In the genomic region with DNA sequence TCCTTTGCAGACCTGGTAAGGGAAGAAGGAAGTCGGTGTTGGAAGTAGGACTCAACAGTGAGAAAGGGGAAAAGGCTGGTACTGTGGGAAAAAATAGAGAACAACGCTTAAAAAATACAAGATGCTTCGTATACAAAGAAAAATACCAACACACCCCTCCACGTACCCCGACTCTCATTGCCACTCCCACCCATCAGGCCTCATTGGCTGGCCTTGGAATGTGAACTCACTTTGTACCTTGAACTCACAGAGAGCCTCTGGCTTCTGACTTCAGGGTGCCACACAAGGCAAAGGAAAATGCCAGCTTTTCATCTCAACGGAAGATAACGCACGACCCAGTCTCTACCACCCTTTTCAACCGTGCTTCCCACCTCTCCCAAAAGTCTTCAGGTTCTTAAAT, we compare ENCODE assay signal across 8 mouse cellular contexts. TPM values are rescaled to one million over a fixed set of nuclear protein-coding genes. Genes with fewer than 3 reads are reported as not detected.
DNase-seq lines count a peak whose midpoint lies in the region; ATAC-seq and TF ChIP-seq lines count a peak whose summit lies in the region.

No protein-coding gene starts in this region.

- 23% methylated on average over 9 of the region's 9 CpGs for WGBS in kidney, embryonic 14.5 days
- 21% methylated on average over 9 of the region's 9 CpGs for WGBS in embryonic facial prominence, embryonic 10.5 days
- 20% methylated on average over 9 of the region's 9 CpGs for WGBS in hindbrain, postnatal 0 days
- 26% methylated on average over 9 of the region's 9 CpGs for WGBS in midbrain, embryonic 14.5 days

- peaks cover 26% of the 10 kb centered on the region for H3K36me3 ChIP-seq in kidney, embryonic 14.5 days (ENCODE audit: control insufficient read depth, insufficient read depth, low read length)
- peaks cover 31% of the 10 kb centered on the region for H3K36me3 ChIP-seq in embryonic facial prominence, embryonic 10.5 days (replicated peaks)
- H3K36me3 ChIP-seq in hindbrain, postnatal 0 days (ENCODE audit: insufficient read depth, low read length), result peaks cover 4% of the 10 kb centered on the region; the same call in 1 of the 2 replicates
- peaks cover 4% of the 10 kb centered on the region; the same call in 1 of the 2 replicates for H3K36me3 ChIP-seq in midbrain, embryonic 14.5 days (ENCODE audit: control insufficient read depth, insufficient read depth, low read length)

- H3K4me2 ChIP-seq in kidney, embryonic 14.5 days (replicated peaks; ENCODE audit: low read depth, low read length), result peak overlapping the region; percentile 80
- H3K4me2 ChIP-seq in hindbrain, postnatal 0 days (ENCODE audit: low read depth, low read length), result peak overlapping the region; percentile 99
- peak overlapping the region; percentile 79 for H3K4me2 ChIP-seq in midbrain, embryonic 14.5 days (ENCODE audit: low read length)

- peak; percentile 16; the same call in 1 of the 2 replicates for ATAC-seq in kidney, embryonic 14.5 days (ENCODE audit: low FRiP score, low TSS enrichment)
- ATAC-seq in hindbrain, postnatal 0 days, result peak; percentile 63
- peak; percentile 54; the same call in 1 of the 2 replicates for ATAC-seq in midbrain, embryonic 14.5 days (ENCODE audit: low FRiP score, low TSS enrichment)
- no peak for ATAC-seq in frontal cortex, adult (ENCODE audit: low TSS enrichment)

- no peaks in the 10 kb centered on the region for H3K27me3 ChIP-seq in kidney, embryonic 14.5 days (ENCODE audit: control insufficient read depth, insufficient read depth, low read length)
- no peaks in the 10 kb centered on the region for H3K27me3 ChIP-seq in embryonic facial prominence, embryonic 10.5 days (replicated peaks; ENCODE audit: low read depth, poor library complexity, severe bottlenecking)
- no peaks in the 10 kb centered on the region for H3K27me3 ChIP-seq in hindbrain, postnatal 0 days (ENCODE audit: insufficient read depth, low read length)
- H3K27me3 ChIP-seq in midbrain, embryonic 14.5 days (ENCODE audit: control insufficient read depth, insufficient read depth, low read length), result no peaks in the 10 kb centered on the region

- TF ChIP-seq CTCF in hindbrain, postnatal 0 days (IDR thresholded peaks at IDR 0.05; ENCODE audit: low read depth), result no peak

- H3K9ac ChIP-seq in kidney, embryonic 14.5 days (ENCODE audit: low read depth, low read length), result no peak overlapping the region
- H3K9ac ChIP-seq in hindbrain, postnatal 0 days (replicated peaks; ENCODE audit: low read length), result peak overlapping the region; percentile 56; the same call in 1 of the 2 replicates
- peak overlapping the region; percentile 67; the same call in 1 of the 2 replicates for H3K9ac ChIP-seq in midbrain, embryonic 14.5 days (replicated peaks; ENCODE audit: low read length)

- peak overlapping the region; percentile 77 for H3K4me3 ChIP-seq in kidney, embryonic 14.5 days (ENCODE audit: low read length)
- H3K4me3 ChIP-seq in embryonic facial prominence, embryonic 10.5 days, result peak overlapping the region; percentile 90
- H3K4me3 ChIP-seq in hindbrain, postnatal 0 days (ENCODE audit: low read length), result peak overlapping the region; percentile 61
- peak overlapping the region; percentile 63 for H3K4me3 ChIP-seq in midbrain, embryonic 14.5 days (replicated peaks; ENCODE audit: low read depth, low read length)

- no peaks in the 10 kb centered on the region for H3K9me3 ChIP-seq in kidney, embryonic 14.5 days (ENCODE audit: control insufficient read depth, low read length)
- H3K9me3 ChIP-seq in embryonic facial prominence, embryonic 10.5 days, result no peaks in the 10 kb centered on the region
- no peaks in the 10 kb centered on the region for H3K9me3 ChIP-seq in hindbrain, postnatal 0 days (ENCODE audit: low read length)
- no peaks in the 10 kb centered on the region for H3K9me3 ChIP-seq in midbrain, embryonic 14.5 days (ENCODE audit: control insufficient read depth, low read length)

- H3K27ac ChIP-seq in kidney, embryonic 14.5 days (ENCODE audit: low read depth, low read length), result peak overlapping the region; percentile 97; the same call in 1 of the 2 replicates
- H3K27ac ChIP-seq in embryonic facial prominence, embryonic 10.5 days (replicated peaks), result peak overlapping the region; percentile 92
- H3K27ac ChIP-seq in hindbrain, postnatal 0 days, result no peak overlapping the region
- H3K27ac ChIP-seq in midbrain, embryonic 14.5 days (replicated peaks; ENCODE audit: low read depth, low read length), result 0 out of 2 replicates have a peak overlapping the region, but pooled peaks have one; percentile 63

- DNase-seq in kidney, adult 18-20 months, result no peak
- DNase-seq in embryonic facial prominence, embryonic 10.5 days (ENCODE audit: low spot score), result no peak
- DNase-seq in hindbrain, postnatal 0 days (ENCODE audit: low spot score), result no peak
- no peak for DNase-seq in midbrain, embryonic 14.5 days
- DNase-seq in c-Kit-positive CD71-positive TER-119-positive erythroid progenitor cells, embryonic 14.5 days (ENCODE audit: low spot score), result no peak
- DNase-seq in cerebellum, adult 18-20 months, result no peak

- H3K4me1 ChIP-seq in kidney, embryonic 14.5 days (ENCODE audit: control insufficient read depth, insufficient read depth, low read length), result peaks cover 15% of the 10 kb centered on the region
- peaks cover 59% of the 10 kb centered on the region for H3K4me1 ChIP-seq in embryonic facial prominence, embryonic 10.5 days
- no peaks in the 10 kb centered on the region; the same call in 1 of the 2 replicates for H3K4me1 ChIP-seq in hindbrain, postnatal 0 days (ENCODE audit: insufficient read depth, low read length)
- peaks cover 7% of the 10 kb centered on the region; the same call in 1 of the 2 replicates for H3K4me1 ChIP-seq in midbrain, embryonic 14.5 days (ENCODE audit: control insufficient read depth, insufficient read depth, low read length)

RNA-seq across cellular contexts. Expression of a gene that starts 0.3 kb away (rescaled TPM):
- 38.5 and 39.4 TPM in 2 replicates for polyA plus RNA-seq in kidney, embryonic 14.5 days (2014; fragmentation: Nextera tagmentation; extraction: Ambion mirVana)
- 60.2 and 62.6 TPM in 2 replicates for polyA plus RNA-seq in embryonic facial prominence, embryonic 10.5 days (2016; fragmentation: Nextera tagmentation; extraction: Ambion mirVana)
- total RNA-seq in hindbrain, postnatal 0 days (2014; rRNA removed), result 30.7 and 43.3 TPM in 2 replicates
- 19.5 and 19.9 TPM in 2 replicates for polyA plus RNA-seq in hindbrain, postnatal 0 days (2015; fragmentation: Nextera tagmentation; extraction: Ambion mirVana)
- polyA plus RNA-seq in midbrain, embryonic 14.5 days (2014; fragmentation: Nextera tagmentation; extraction: Ambion mirVana), result 23.5 and 24.1 TPM in 2 replicates

RNA-seq across cellular contexts. Expression of a gene that starts 14.1 kb away (rescaled TPM):
- not detected in 2 replicates for polyA plus RNA-seq in kidney, embryonic 14.5 days (2014; fragmentation: Nextera tagmentation; extraction: Ambion mirVana)
- polyA plus RNA-seq in embryonic facial prominence, embryonic 10.5 days (2016; fragmentation: Nextera tagmentation; extraction: Ambion mirVana), result 1.5 and 2.0 TPM in 2 replicates
- total RNA-seq in hindbrain, postnatal 0 days (2014; rRNA removed), result 67.1 and 67.7 TPM in 2 replicates
- polyA plus RNA-seq in hindbrain, postnatal 0 days (2015; fragmentation: Nextera tagmentation; extraction: Ambion mirVana), result 20.2 and 23.9 TPM in 2 replicates
- 13.7 and 22.2 TPM in 2 replicates for polyA plus RNA-seq in midbrain, embryonic 14.5 days (2014; fragmentation: Nextera tagmentation; extraction: Ambion mirVana)

RNA-seq across cellular contexts. Expression of a gene that starts 29.8 kb away (rescaled TPM):
- polyA plus RNA-seq in kidney, embryonic 14.5 days (2014; fragmentation: Nextera tagmentation; extraction: Ambion mirVana), result 0.54 and 0.92 TPM in 2 replicates
- 0.67 and 0.86 TPM in 2 replicates for polyA plus RNA-seq in embryonic facial prominence, embryonic 10.5 days (2016; fragmentation: Nextera tagmentation; extraction: Ambion mirVana)
- total RNA-seq in hindbrain, postnatal 0 days (2014; rRNA removed), result 48.2 and 54.5 TPM in 2 replicates
- polyA plus RNA-seq in hindbrain, postnatal 0 days (2015; fragmentation: Nextera tagmentation; extraction: Ambion mirVana), result 27.2 and 28.0 TPM in 2 replicates
- 12.0 and 17.4 TPM in 2 replicates for polyA plus RNA-seq in midbrain, embryonic 14.5 days (2014; fragmentation: Nextera tagmentation; extraction: Ambion mirVana)

RNA-seq across cellular contexts. Expression of a gene that starts 35.3 kb away (rescaled TPM):
- 102 and 106 TPM in 2 replicates for polyA plus RNA-seq in kidney, embryonic 14.5 days (2014; fragmentation: Nextera tagmentation; extraction: Ambion mirVana)
- polyA plus RNA-seq in embryonic facial prominence, embryonic 10.5 days (2016; fragmentation: Nextera tagmentation; extraction: Ambion mirVana), result 66.6 and 70.6 TPM in 2 replicates
- total RNA-seq in hindbrain, postnatal 0 days (2014; rRNA removed), result 22.2 and 26.9 TPM in 2 replicates
- polyA plus RNA-seq in hindbrain, postnatal 0 days (2015; fragmentation: Nextera tagmentation; extraction: Ambion mirVana), result 78.7 and 85.4 TPM in 2 replicates
- 86.7 and 90.0 TPM in 2 replicates for polyA plus RNA-seq in midbrain, embryonic 14.5 days (2014; fragmentation: Nextera tagmentation; extraction: Ambion mirVana)

RNA-seq across cellular contexts. Expression of a gene that starts 35.3 kb away (rescaled TPM):
- 114 and 120 TPM in 2 replicates for polyA plus RNA-seq in kidney, embryonic 14.5 days (2014; fragmentation: Nextera tagmentation; extraction: Ambion mirVana)
- 125 and 130 TPM in 2 replicates for polyA plus RNA-seq in embryonic facial prominence, embryonic 10.5 days (2016; fragmentation: Nextera tagmentation; extraction: Ambion mirVana)
- 45.9 and 61.1 TPM in 2 replicates for total RNA-seq in hindbrain, postnatal 0 days (2014; rRNA removed)
- polyA plus RNA-seq in hindbrain, postnatal 0 days (2015; fragmentation: Nextera tagmentation; extraction: Ambion mirVana), result 58.7 and 61.7 TPM in 2 replicates
- 89.8 and 91.0 TPM in 2 replicates for polyA plus RNA-seq in midbrain, embryonic 14.5 days (2014; fragmentation: Nextera tagmentation; extraction: Ambion mirVana)
